Mouse (Mus musculus) kidney, adult 8-10 months (tissue): ENCODE results near the gene G0s2.
"Not testable (repeated sequence)": the region's sequence is repeated elsewhere in the genome, so short reads cannot be mapped to it uniquely, and the experiment has no call there.

Experiments used
- DNase-seq, 2 experiments: peaks; one replicate each; pipeline ENCODE4 v3.0.0; 2022

The G0s2 gene

GRCm38 (mm10) chr1:193285766-193286325, 12.8 kb upstream of the G0s2 start:
- peak; percentile 29 to 46 for DNase-seq

- no peak for DNase-seq
Measured at GRCm38 (mm10) chr1:193284228-193284779, 11.3 kb upstream of the G0s2 start.

DNA sequence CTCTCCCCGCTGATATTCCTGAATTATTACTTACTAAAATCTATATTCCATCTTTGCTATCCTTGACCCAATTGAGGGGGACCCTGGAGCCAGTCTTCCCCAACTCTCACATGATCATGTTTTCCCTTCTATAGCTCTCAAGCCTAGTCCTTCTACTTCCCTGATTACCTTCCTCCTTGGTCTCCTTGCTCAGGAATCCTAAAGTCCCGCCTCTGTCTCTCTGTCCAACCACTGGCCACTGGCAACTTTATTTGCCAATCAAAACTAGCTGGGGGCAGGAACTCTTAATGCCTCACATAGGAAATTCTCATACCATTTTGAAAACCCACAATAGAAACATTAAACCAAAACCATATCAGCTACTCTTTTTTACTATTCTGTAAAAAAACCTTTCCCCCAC, 8.3 kb upstream of the G0s2 start:
- DNase-seq = no peak

- DNase-seq = no peak
Measured at GRCm38 (mm10) chr1:193279492-193279891, 6.5 kb upstream of the G0s2 start.

- peak; percentile 41 to 63 for DNase-seq
Measured at GRCm38 (mm10) chr1:193278414-193279045, 5.5 kb upstream of the G0s2 start.

DNA sequence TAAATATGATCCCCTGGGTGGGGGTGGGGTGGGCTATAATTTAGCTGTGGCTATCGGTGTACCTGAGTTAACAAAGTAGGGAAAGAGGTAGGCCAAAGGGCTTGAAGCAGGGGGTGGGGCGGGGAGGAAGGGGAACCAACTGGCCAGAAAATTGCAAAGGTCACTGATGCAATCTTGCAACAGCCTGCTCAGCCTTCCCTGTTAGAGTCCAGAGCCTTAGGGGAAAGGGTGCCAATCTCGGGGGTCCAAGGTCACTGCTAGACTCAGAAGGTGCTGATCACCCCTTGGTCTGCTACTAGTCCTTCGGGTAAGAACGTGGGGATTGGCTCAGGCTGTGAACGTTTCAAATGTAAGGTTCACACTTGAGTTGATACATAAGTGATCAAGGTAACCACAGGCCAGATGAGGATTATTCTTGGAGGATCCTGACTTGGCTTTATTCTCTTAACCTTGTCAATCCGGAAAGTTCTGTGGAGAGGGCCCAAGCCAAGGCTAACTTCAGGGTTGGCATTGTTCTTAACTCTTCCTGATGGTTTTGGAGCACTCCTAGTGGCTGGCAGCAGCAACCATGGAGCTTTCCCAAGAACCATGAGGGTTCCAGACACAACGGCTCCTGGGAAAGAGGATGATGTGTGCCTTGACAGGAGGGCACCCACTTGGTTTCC, 1.5 kb upstream of the G0s2 start:
- peak; percentile 57 to 70 for DNase-seq

GRCm38 (mm10) chr1:193272137-193272915, 691 bp downstream of the G0s2 start:
- DNase-seq = peak in 1 of 2 experiments; percentile 33

DNA sequence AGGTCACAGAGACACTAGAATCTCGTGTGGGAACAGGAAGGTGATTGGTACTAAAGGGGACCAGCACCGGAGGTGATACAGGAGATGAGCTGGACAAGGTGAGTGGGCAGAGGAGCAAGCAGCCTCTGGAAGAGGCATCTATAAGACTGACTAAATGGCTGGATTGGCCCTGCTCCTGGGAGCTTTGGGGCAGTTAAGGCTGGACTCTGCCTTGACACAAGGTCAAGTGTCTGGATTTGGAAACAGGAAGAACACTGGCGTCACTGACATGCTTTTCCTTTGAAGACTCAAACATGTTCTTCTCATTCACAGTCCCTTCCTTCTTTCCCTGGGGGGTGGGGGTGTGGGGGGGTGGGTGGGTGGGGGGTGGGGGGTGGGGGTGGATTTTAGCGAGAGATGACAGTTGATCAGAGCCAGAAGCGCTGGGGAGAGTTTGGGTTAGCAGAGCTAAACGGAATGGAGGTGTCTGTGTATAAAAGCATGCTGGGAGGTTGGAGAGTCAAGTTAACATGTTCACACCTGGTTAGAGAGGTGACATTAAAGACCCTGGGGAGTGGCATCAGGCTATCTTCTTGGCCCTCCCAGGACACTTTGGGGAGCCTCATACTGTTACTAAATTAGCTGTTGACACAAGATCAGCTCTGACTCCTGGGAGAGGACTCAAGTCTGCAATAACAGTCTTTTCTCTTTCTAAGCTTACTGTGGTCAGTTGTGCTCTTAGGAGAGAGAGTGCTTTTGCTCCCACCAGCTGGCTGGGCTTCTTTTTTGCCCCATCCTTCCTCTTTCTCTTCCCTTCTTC, 1.9 kb downstream of the G0s2 start:
- DNase-seq = peak; percentile 21 to 35

- DNase-seq = no peak
Measured at GRCm38 (mm10) chr1:193265734-193266133, 7.3 kb downstream of the G0s2 start.

- DNase-seq = no peak
Measured at GRCm38 (mm10) chr1:193263955-193264598, 8.9 kb downstream of the G0s2 start, which contains the start of gene Hsd11b1. Hsd11b1 (minus strand) TSS chr1:193264075.

GRCm38 (mm10) chr1:193263026-193263907, 9.8 kb downstream of the G0s2 start:
- peak in 1 of 2 experiments; percentile 22 for DNase-seq

GRCm38 (mm10) chr1:193261897-193262548, 11.0 kb downstream of the G0s2 start:
- peak; percentile 46 to 79 for DNase-seq

- DNase-seq = no peak
Measured at GRCm38 (mm10) chr1:193259559-193259958, 13.5 kb downstream of the G0s2 start.

DNA sequence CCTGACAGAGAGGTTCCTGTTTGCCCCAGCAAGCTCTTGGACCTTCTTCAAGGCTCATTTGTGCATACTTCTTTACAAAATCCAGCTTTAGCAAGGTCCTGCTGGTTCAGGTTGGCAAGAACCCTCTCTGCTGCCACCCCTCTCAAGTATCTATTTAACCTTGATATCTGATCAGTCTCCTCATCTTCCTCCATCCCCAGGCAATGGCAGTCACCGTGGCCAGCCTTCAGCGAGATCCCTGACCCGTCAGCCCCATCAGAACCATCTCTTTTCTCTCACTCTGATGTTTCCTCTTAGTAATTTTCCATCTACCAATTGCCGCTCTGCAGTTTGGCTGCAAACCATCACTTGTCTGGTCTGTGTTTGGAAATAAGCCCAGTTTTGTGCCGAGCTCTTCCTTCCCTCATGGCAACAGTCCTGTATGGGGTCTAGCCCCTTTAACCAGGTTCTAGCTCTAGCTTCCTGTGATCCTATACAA, 16.4 kb downstream of the G0s2 start:
- no peak for DNase-seq

DNA sequence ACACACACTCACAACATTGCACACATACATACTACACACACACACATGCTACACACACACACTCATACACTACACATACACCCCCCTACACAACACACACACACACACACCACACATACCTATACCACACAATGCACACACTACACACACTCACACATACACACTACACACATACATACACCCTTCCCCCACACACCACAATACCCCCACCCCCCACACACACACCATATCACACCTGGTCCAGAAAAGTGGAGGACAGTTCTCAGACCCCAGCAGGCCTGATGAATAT, 16.8 kb downstream of the G0s2 start:
- DNase-seq = no peak

- peak; percentile 59 to 84 for DNase-seq
Measured at GRCm38 (mm10) chr1:193255488-193256288, 17.3 kb downstream of the G0s2 start.

- no peak for DNase-seq
Measured at GRCm38 (mm10) chr1:193255032-193255431, 18.0 kb downstream of the G0s2 start.

DNA sequence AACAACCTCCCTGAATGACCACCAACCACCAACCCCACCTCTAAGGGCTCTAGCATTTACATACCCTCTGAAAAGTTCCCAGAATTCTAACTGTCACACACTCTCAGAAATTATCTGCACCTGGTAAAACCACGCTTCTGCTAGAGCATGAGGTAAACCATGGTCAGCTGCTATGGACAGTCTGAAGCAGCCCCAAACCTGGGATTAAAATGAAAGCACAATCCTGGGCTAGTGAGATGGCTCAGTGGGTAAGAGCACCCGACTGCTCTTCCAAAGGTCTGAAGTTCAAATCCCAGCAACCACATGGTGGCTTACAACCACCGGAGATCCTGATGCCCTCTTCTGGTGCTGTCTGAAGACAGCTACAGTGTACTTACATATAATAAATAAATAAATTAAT, 19.1 kb downstream of the G0s2 start:
- DNase-seq = not testable (repeated sequence)

DNA sequence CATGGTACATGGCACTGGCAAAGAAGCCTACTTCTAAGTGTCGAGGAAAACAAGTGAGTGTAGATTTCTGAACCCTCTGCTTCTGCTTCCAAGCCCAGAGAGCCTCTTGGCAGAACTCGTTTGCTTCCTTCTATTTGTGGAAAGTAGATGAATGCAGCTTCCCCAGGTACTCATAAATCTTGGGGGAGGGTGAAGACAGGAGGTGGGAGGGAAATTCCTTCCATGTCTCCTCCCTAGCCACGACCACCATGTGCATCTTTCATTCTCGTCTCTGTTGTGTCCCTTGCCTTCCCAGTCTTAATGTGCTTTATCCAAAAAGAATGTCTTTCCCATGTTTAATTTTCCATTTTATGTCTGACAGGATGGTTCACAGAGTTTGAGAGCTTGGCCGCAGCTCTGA, 20.4 kb downstream of the G0s2 start:
- DNase-seq = no peak
